Mouse (Mus musculus) forebrain, embryonic 16.5 days (tissue): ENCODE results near the gene Hist1h2bh. TPM values are rescaled to one million over a fixed set of nuclear protein-coding genes. Genes with fewer than 3 reads are reported as not detected.

Experiments used
- ATAC-seq: fragments of 200-750 bp; cut with Nextera tagmentation; 2 replicates; pipeline ENCODE4 v1.8.0; 2017; ENCODE audit warnings: mild to moderate bottlenecking, moderate library complexity
- H3K27ac ChIP-seq: fragments of 300-500 bp; sonication (generic); 2 replicates; pipeline ENCODE4 v1.5.1; 2014; ENCODE audit warnings: low read length, control low read depth
- H3K27me3 ChIP-seq: fragments of 300-500 bp; sonication (generic); replicated peaks from 2 replicates; pipeline ENCODE4 v1.6.1; 2014; ENCODE audit warnings: low read length; ENCODE audit not compliant: control insufficient read depth, insufficient read depth
- H3K36me3 ChIP-seq: fragments of 300-500 bp; sonication (generic); 2 replicates; pipeline ENCODE4 v1.6.1; 2014; ENCODE audit not compliant: control insufficient read depth, insufficient read depth
- H3K4me1 ChIP-seq: fragments of 300-500 bp; sonication (generic); replicated peaks from 2 replicates; pipeline ENCODE4 v1.6.1; 2014; ENCODE audit warnings: low read length; ENCODE audit not compliant: control insufficient read depth, insufficient read depth
- H3K4me2 ChIP-seq: fragments of 300-500 bp; sonication (generic); 2 replicates; pipeline ENCODE4 v1.6.1; 2014; ENCODE audit warnings: mild to moderate bottlenecking, low read length, control low read depth
- H3K4me3 ChIP-seq: fragments of 300-500 bp; sonication (generic); replicated peaks from 2 replicates; pipeline ENCODE4 v1.5.1; 2014; ENCODE audit warnings: mild to moderate bottlenecking, low read length, control low read depth
- H3K9ac ChIP-seq: fragments of 300-500 bp; sonication (generic); replicated peaks from 2 replicates; pipeline ENCODE4 v1.6.1; 2014; ENCODE audit warnings: low read depth, low read length, control low read depth
- H3K9me3 ChIP-seq: fragments of 300-500 bp; sonication (generic); 2 replicates; pipeline ENCODE4 v1.6.1; 2016; ENCODE audit warnings: low read length; ENCODE audit not compliant: control insufficient read depth
- WGBS: fragments of 180-500 bp; shearing (Covaris S2); extraction: QIAGEN DNeasy Blood & Tissue Kit; methylation state at CpG from one replicate; pipeline ENCODE4 v1.1.7; 2014; 5-methylcytosine and 5-hydroxymethylcytosine counted together
- polyA plus RNA-seq: library from polyadenylated mRNA; unstranded; fragments of >200 nt; fragmentation: Nextera tagmentation; extraction: Ambion mirVana; gene quantifications from 2 replicates; pipeline ENCODE4 v1.2.1, GENCODE M21; 2015

Hist1h2bh gene
- polyA plus RNA-seq, 1 experiment from 2014 or later: 0.23 TPM

GRCm38 (mm10) chr13:23515281-23515680 lies 27.9 kb downstream of the Hist1h2bh start:
- Histone ChIP-seq H3K27ac (no peak overlapping the region), H3K4me1 (peaks cover 7% of the 10 kb centered on the region), H3K27me3 (no peaks in the 10 kb centered on the region), H3K9ac (no peak overlapping the region), H3K4me2 (no peak overlapping the region), H3K9me3 (no peaks in the 10 kb centered on the region), H3K4me3 (no peak overlapping the region), H3K36me3 (no peaks in the 10 kb centered on the region)
- ATAC-seq: no peak
- WGBS: 78% methylated on average over 5 of the region's 5 CpGs

- H3K9ac ChIP-seq: no peak overlapping the region
- no peak overlapping the region for H3K4me3 ChIP-seq
- H3K36me3 ChIP-seq: no peaks in the 10 kb centered on the region
- no peaks in the 10 kb centered on the region for H3K27me3 ChIP-seq
- H3K27ac ChIP-seq: no peak overlapping the region
- H3K4me2 ChIP-seq: no peak overlapping the region
- ATAC-seq: no peak
- H3K9me3 ChIP-seq: no peaks in the 10 kb centered on the region
- peaks cover 7% of the 10 kb centered on the region for H3K4me1 ChIP-seq
- 91% methylated on average over 1 of the region's 1 CpGs for WGBS
These were observed 29.7 kb downstream of the Hist1h2bh start for GRCm38 (mm10) chr13:23513517-23513916.

GRCm38 (mm10) chr13:23510127-23510526 lies 33.1 kb downstream of the Hist1h2bh start:
- H3K4me3 ChIP-seq: no peak overlapping the region
- H3K27ac ChIP-seq: no peak overlapping the region
- 59% methylated on average over 1 of the region's 1 CpGs for WGBS
- no peaks in the 10 kb centered on the region for H3K27me3 ChIP-seq
- H3K4me2 ChIP-seq: no peak overlapping the region
- H3K9me3 ChIP-seq: no peaks in the 10 kb centered on the region
- peaks cover 5% of the 10 kb centered on the region; the same call in 1 of the 2 replicates for H3K4me1 ChIP-seq
- no peak for ATAC-seq
- H3K36me3 ChIP-seq: no peaks in the 10 kb centered on the region
- H3K9ac ChIP-seq: no peak overlapping the region

- Histone ChIP-seq H3K4me1 (peaks cover 5% of the 10 kb centered on the region; the same call in 1 of the 2 replicates), H3K27ac (no peak overlapping the region), H3K4me2 (no peak overlapping the region), H3K9me3 (no peaks in the 10 kb centered on the region), H3K27me3 (no peaks in the 10 kb centered on the region), H3K9ac (no peak overlapping the region), H3K4me3 (no peak overlapping the region), H3K36me3 (no peaks in the 10 kb centered on the region)
- whole genome bisulfite sequencing: 24% methylated on average over 14 of the region's 14 CpGs
- ATAC-seq: no peak
These were observed 36.2 kb downstream of the Hist1h2bh start for GRCm38 (mm10) chr13:23506819-23507515.

- ATAC-seq: no peak
- Histone ChIP-seq H3K4me1 (peaks cover 5% of the 10 kb centered on the region; the same call in 1 of the 2 replicates), H3K36me3 (no peaks in the 10 kb centered on the region), H3K27ac (no peak overlapping the region), H3K4me3 (no peak overlapping the region), H3K9ac (no peak overlapping the region), H3K9me3 (no peaks in the 10 kb centered on the region), H3K4me2 (no peak overlapping the region), H3K27me3 (no peaks in the 10 kb centered on the region)
- WGBS: 11% methylated on average over 13 of the region's 13 CpGs
These were observed 36.8 kb downstream of the Hist1h2bh start for GRCm38 (mm10) chr13:23506351-23506750.

- H3K27ac ChIP-seq: no peak overlapping the region
- H3K4me3 ChIP-seq: no peak overlapping the region
- no peak for ATAC-seq
- H3K4me2 ChIP-seq: no peak overlapping the region
- no peaks in the 10 kb centered on the region for H3K36me3 ChIP-seq
- no peak overlapping the region for H3K9ac ChIP-seq
- 9% methylated on average over 14 of the region's 14 CpGs for WGBS
- H3K27me3 ChIP-seq: no peaks in the 10 kb centered on the region
- no peaks in the 10 kb centered on the region for H3K9me3 ChIP-seq
- H3K4me1 ChIP-seq: peaks cover 5% of the 10 kb centered on the region; the same call in 1 of the 2 replicates
These were observed 37.4 kb downstream of the Hist1h2bh start for GRCm38 (mm10) chr13:23505662-23506345.

GRCm38 (mm10) chr13:23503797-23504196 lies 39.4 kb downstream of the Hist1h2bh start:
- Histone ChIP-seq H3K27me3 (no peaks in the 10 kb centered on the region), H3K27ac (no peak overlapping the region), H3K9me3 (no peaks in the 10 kb centered on the region), H3K4me2 (no peak overlapping the region; the same call in 1 of the 2 replicates), H3K9ac (no peak overlapping the region), H3K4me1 (peaks cover 5% of the 10 kb centered on the region; the same call in 1 of the 2 replicates), H3K4me3 (no peak overlapping the region), H3K36me3 (no peaks in the 10 kb centered on the region)
- 1% methylated on average over 9 of the region's 9 CpGs for WGBS
- ATAC-seq: 0 out of 2 replicates have a peak, but pooled peaks have one; percentile 57

- 39% methylated on average over 4 of the region's 4 CpGs for WGBS
- H3K36me3 ChIP-seq: no peaks in the 10 kb centered on the region
- ATAC-seq: no peak
- H3K9me3 ChIP-seq: no peaks in the 10 kb centered on the region
- no peak overlapping the region for H3K9ac ChIP-seq
- no peak overlapping the region for H3K4me2 ChIP-seq
- no peak overlapping the region for H3K27ac ChIP-seq
- H3K27me3 ChIP-seq: 0 out of 2 replicates have a peak, but pooled peaks cover 2% of the 10 kb centered on the region
- H3K4me3 ChIP-seq: no peak overlapping the region
- peaks cover 7% of the 10 kb centered on the region for H3K4me1 ChIP-seq
These were observed 40.3 kb downstream of the Hist1h2bh start for GRCm38 (mm10) chr13:23502916-23503315.

GRCm38 (mm10) chr13:23502031-23502567 lies 41.1 kb downstream of the Hist1h2bh start:
- no peak overlapping the region for H3K27ac ChIP-seq
- H3K9me3 ChIP-seq: no peaks in the 10 kb centered on the region
- no peak overlapping the region for H3K9ac ChIP-seq
- 34% methylated on average over 9 of the region's 9 CpGs for WGBS
- H3K27me3 ChIP-seq: 0 out of 2 replicates have a peak, but pooled peaks cover 2% of the 10 kb centered on the region
- no peak for ATAC-seq
- no peak overlapping the region for H3K4me3 ChIP-seq
- H3K36me3 ChIP-seq: no peaks in the 10 kb centered on the region
- H3K4me2 ChIP-seq: no peak overlapping the region
- H3K4me1 ChIP-seq: peaks cover 7% of the 10 kb centered on the region
